Mouse (Mus musculus): ENCODE results near the gene Fkrp.

Fkrp gene

GRCm38 (mm10) chr7:16793010-16793725, 23.4 kb downstream of the Fkrp start:
- no peak for DNase-seq (ENCODE audit: low spot score in 2 of 2)

- no peak for DNase-seq (ENCODE audit: low spot score in 2 of 2)
Observed at GRCm38 (mm10) chr7:16792316-16792715, 24.2 kb downstream of the Fkrp start.

DNA sequence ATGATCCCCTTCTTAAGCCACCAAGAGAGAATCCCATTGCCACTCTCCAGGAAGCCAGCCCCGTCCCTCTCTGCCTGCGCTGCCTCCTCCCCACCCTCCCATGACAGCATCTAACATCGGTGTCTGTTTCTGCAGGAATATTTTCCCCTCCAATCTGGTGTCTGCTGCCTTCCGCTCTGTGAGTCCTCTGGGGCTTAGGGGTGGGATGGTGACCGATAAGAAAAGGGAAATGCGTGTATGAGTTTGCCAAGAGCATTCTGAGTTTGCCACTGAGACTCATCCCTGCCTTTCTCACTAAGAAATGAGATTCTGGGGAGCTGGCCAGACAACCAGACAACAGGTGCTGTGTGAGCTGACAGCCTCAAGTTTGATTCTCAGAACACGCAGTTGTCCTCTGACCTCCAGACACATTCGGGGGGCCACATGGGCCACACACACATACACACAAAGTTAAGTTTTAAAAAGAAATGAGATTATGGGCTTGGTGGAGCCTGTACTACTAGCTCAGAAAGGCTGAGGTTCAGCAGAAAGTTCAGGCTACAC, 30.9 kb downstream of the Fkrp start:
- no peak for DNase-seq (ENCODE audit: low spot score in 2 of 2)

DNA sequence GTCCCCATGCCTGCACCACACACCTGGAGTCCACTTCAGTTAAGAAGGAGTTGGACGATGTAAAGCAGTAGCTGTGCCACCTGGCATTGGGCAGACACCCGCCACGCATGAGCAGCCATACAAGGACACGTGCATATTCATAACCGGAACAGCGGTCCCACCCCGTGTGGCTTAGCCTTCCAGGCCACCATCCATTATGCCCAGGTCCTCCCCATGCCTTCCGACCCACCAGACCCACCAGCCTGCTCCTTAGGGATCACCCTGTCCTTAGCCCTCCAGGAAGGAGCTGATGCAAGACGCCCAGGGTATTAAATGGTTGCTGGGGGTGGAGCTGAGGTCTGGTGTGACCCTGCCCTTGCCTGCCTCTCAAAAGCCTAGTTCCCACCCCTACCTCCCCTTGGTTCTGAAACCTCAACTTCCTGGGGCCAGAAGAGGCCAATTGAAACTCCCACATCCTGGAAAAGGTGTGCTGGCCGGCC, 32.0 kb downstream of the Fkrp start:
- no peak for DNase-seq (ENCODE audit: low spot score in 2 of 2)

DNA sequence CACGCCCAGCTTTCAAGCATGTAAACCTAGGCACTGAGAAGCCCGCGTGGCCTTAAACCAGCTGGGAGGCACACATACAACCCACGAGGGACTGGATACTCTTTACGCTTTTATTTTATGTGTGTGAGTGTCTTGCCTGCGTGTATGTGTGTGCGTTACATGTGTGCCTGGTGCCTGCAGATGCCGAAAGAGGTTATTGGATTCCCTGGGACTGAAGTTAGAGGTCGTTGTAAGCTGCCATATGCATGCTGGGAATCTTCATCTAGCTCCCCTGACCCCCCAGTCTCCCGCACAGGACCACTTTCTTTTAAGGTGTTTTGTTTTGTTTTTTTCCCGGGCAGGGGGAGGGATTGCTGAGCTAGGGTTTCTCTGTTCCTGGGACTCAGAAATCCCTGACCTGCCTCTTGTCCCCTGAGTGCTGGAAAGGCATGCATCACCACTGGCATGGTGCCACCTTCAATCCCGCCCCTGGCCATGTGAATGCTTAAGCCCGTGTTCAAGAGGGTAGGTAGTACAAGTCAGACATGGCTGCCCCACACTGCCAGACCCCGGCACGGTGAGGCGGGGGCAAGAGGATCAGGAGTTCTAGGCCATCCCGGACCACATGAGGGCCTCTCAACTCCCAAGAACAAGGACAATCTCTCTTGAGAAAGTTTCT, 32.6 kb downstream of the Fkrp start:
- DNase-seq (ENCODE audit: low spot score in 2 of 2) = no peak

DNA sequence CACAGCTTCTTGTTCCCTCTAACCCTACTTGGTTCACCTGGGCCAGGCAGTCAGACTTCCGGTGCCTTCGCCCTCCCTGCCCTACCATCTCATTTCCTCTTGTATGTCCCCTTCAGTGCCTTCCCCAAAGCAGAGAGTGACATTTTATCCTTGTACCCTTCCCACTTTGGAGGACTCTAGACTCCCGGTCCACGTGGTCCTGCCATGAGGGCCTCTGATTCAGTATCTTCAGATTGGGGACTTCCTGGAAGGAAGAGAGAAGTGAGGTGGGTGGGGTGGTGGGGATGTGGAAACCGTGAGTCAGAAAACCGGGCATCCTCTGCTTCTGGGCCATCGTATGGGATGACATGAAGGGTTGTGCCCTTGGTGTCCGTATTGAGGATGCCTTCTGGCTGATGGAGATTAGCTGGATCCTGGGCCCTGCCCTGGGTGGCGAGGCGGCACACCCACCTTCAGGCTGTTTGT, 33.3 kb downstream of the Fkrp start:
- peak; percentile 37 to 41 for DNase-seq (ENCODE audit: low spot score in 2 of 2)

DNA sequence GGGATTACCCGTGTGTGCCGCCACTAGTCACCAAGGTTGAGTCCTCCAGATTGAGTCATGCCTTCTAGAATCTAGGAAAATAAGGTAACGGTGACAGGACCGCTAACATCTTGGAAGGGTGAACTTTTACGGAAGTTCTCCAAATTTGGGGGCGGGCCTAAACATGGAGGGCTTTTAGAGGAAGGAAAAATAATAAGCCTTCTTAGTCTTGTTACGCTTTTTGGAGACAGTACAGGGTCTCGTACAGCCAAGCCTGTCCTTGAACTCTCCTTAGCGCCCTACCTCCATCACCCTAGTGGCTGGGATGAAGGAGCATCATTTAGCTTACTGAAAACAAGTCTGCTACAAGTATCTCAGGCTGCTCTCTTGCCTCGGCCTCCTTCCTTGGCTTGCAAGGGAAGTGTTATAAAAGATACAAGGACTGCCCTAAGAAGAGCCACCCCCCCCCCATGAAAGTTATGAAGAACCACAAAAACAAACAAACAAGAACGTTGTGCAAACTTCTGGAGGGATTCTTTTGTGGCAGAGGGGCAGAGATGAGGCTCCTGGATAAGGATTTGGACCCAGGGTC, 33.9 kb downstream of the Fkrp start:
- DNase-seq (ENCODE audit: low spot score in 2 of 2) = no peak

- DNase-seq (ENCODE audit: low spot score in 2 of 2) = peak; percentile 32 to 42
Observed at GRCm38 (mm10) chr7:16781816-16782554, 34.5 kb downstream of the Fkrp start.

- DNase-seq (ENCODE audit: low spot score in 2 of 2) = no peak
Observed at GRCm38 (mm10) chr7:16781555-16781815, 35.0 kb downstream of the Fkrp start.

DNA sequence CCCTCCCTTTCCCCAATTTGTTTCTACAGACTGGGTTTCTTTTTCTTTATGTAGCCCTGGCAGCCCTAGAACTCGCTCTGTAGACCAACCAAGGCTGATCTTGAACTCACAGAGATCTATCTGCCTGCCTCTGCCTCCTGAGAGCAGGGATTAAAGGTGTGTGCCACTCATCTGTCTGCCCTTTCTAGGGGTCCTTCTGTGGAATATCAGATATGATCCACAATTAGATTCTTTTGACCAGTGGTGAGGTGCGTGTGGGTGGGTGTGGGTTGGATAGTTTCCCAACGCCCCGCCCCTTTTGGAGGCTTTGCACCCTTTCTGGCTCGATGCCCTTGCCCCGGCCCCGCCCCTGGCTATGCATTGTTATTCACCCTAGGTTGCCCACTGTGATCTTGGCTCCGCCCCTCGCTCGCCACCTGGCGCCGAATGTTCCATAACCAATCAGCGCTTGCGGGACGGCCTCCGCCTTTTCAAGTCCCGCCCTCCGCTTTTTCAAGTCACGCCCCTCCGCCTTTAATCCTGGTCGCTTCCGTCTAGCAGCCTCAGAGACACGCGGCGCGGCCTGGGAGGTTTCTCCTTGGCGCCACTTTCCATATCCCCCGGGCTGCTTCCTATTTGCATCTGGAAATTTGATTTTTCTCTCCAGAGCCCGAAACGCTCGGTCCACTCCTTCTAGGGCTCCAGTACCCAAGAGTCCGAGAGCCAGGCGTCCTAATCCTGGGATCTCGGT, 35.5 kb downstream of the Fkrp start, which contains the start of gene Slc1a5:
TSS of gene Slc1a5 (plus strand) at position 516 of the 730 bp plus-strand sequence.
- peak; percentile 95 to 96 for DNase-seq (ENCODE audit: low spot score in 2 of 2)

- DNase-seq (ENCODE audit: low spot score in 2 of 2) = no peak
Observed at GRCm38 (mm10) chr7:16780076-16780475, 36.5 kb downstream of the Fkrp start.

GRCm38 (mm10) chr7:16775888-16776287, 40.6 kb downstream of the Fkrp start:
- DNase-seq (ENCODE audit: low spot score in 2 of 2) = no peak

DNA sequence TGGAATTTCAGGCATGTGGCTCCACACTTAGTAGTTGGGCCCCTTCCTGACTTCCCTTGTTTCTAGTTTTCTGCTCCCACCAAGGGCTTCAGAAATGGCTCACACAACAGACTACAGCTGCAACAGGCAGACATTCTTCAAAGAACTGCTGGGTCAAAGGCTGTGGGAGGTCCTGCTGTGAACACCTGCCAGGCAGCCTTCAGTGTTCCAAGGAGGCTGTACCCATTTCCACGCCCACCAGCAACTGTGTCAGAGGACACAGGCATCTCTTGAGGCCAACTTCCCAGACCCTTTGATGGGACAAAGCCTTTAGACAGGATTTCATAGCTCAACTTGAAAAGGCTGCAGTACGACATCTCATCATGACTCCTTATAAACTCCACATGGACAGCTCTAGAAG, 50.1 kb downstream of the Fkrp start:
- peak; percentile 67 to 74 for DNase-seq (ENCODE audit: low spot score in 2 of 2)

- DNase-seq (ENCODE audit: low spot score in 2 of 2) = no peak
Observed at GRCm38 (mm10) chr7:16763463-16764218, 52.9 kb downstream of the Fkrp start.

DNA sequence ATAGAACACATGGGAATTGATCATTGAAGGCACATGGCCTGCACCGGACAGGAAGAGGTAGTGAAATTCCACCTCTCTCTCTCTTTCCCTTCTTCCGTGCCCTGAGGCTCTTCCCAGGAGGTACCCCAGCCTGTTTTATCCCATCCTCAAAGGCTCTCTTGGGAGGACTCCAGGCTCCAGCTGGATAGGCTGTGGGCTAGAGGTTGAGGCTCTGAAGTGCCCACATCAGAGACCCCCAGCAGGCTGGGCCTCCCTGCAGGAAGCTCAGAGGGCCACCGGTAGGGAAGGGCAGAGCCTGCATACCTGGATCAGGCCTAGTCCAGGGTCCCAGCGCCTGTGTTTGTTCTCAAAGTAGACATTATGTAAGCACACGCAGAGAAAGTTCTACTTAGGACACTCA, 54.9 kb downstream of the Fkrp start:
- DNase-seq (ENCODE audit: low spot score in 2 of 2) = no peak

- DNase-seq (ENCODE audit: low spot score in 2 of 2) = no peak
Observed at GRCm38 (mm10) chr7:16761005-16761481, 55.5 kb downstream of the Fkrp start.

DNA sequence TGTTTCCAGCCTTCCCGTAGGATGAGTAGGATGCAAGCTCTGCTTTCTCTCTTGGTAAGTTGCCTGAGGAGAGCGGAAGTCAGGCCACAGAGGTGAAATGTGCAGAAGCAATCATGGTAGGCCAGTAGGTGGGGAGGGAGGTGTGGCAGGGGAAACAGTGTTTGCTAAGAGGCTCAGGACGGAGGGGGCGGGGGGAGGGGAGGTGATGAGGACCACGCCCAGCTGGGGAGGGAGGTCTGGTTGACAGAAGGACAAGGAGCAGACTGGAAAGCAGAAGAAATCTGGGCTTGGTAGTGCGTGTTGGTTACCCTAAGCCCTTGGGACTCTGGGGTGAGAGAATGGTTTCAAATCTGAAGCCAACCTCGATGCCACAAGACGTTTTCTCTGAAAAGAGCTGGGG, 56.2 kb downstream of the Fkrp start:
- no peak for DNase-seq (ENCODE audit: low spot score in 2 of 2)
